In genomic region chr9:104063244-104063961, GRCm38 (mm10) we compare ENCODE assay signal across 8 mouse cellular contexts. TPM values are rescaled to one million over a fixed set of nuclear protein-coding genes. Genes with fewer than 3 reads are reported as not detected.
A peak's percentile ranks its signal among the peaks of the same experiment; 100 is the strongest.
DNase-seq lines count a peak whose midpoint lies in the region; ATAC-seq lines count a peak whose summit lies in the region.

Gene Acad11, plus strand, starts transcription at chr9:104063377.

- intact Hi-C loops in gastrocnemius, postnatal 14 days (cut with DNase I; ENCODE audit: low total_unique reads) = no loop called here
- intact Hi-C loops in left cerebral cortex, postnatal 10 days (cut with DNase I) = no loop called here

- ATAC-seq in inflammation-experienced regulatory T-cells, adult 6 months = peak; percentile 84
- peak; percentile 84 for ATAC-seq in megakaryocyte-erythroid progenitor cell, adult 5-6 weeks (replicated peaks; ENCODE audit: low FRiP score, low TSS enrichment, poor library complexity, severe bottlenecking)

- DNase-seq in adipocyte (ENCODE audit: low spot score) = peak; percentile 91
- DNase-seq in embryo, embryonic 10 days (ENCODE audit: low spot score) = peak; percentile 90
- DNase-seq in gastrocnemius, postnatal 14 days = peak; percentile 81
- peak; percentile 82 to 87 for DNase-seq in left cerebral cortex, postnatal 10 days (ENCODE audit: extremely low spot score in 1 of 2, low spot score in 2 of 2)
- DNase-seq in right cerebral cortex, postnatal 25 days = peak; percentile 87
- peak; percentile 75 to 79 for DNase-seq in urinary bladder, postnatal 4 days (ENCODE audit: low spot score in 2 of 2)

RNA-seq across cellular contexts. Expression of gene Acad11, which starts in this region (rescaled TPM):
- total RNA-seq in gastrocnemius, postnatal 14 days (2021) = 10 to 100 TPM; 20.8 to 24.1 TPM
- polyA plus RNA-seq in inflammation-experienced regulatory T-cells, adult 6 months (2017; shearing (Covaris generic)) = 10 to 100 TPM in 1 of 3 experiments, 1 to 10 TPM in 2; 4.2 to 11.6 (median 4.6) TPM
- 10 to 100 TPM; 15.4 to 15.6 TPM for total RNA-seq in left cerebral cortex, postnatal 10 days (2021)
- total RNA-seq in megakaryocyte-erythroid progenitor cell, adult 5-6 weeks (2014; fragmentation: Nextera tagmentation) = 12.4 and 18.1 TPM in 2 replicates
- total RNA-seq in megakaryocyte-erythroid progenitor cell, adult 5-6 weeks (2017) = 18.3 and 26.7 TPM in 2 replicates

Comparison
In these comparisons a context has a peak if more than half of its experiments do, and no peak if none do; other contexts are left out.
1. Peak in every context shown above with its lines: DNase-seq and ATAC-seq.